Mouse (Mus musculus): ENCODE data around the gene Tnik.

DNA sequence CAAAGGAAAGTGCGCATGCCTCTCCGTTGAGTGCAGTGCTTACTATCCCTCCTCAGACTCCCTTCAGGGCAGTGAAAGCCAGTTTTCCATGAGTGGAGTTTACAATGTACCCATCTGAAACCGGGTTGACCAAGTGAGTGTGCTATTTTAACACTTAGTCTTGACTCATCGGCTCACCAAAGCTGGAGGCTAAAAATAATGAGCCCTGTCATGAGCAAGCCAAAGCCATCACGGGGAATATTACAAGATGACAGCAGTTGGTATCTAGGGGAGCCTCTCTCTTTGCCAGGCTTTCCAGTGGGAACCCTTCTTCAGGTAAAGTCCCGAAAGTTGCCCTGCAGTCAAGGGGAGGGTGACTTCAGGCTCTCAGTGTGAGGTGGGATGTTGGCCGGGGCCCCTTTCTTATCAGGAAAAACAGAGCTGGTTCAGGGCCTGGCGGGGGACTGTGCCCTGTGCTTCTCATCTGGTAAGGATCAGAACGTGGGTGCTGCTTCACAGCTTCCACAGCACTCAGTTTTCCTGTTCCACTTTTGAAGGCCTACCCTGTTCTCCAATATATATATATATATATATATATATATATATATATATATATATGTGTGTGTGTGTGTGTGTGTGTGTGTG is 136.7 kb downstream of the Tnik start:
- TF ChIP-seq CTCF (IDR thresholded peaks at IDR 0.05; ENCODE audit: low read depth, low read length) = no peak
- no peak for TF ChIP-seq POLR2A (IDR thresholded peaks at IDR 0.05; ENCODE audit: insufficient read depth, low read length)
